Mouse (Mus musculus): ENCODE results near the gene Clcf1. TPM values are rescaled to one million over a fixed set of nuclear protein-coding genes. Genes with fewer than 3 reads are reported as not detected.

Gene Clcf1
- polyA plus RNA-seq, 1 experiment from 2014 or later = 4.6 TPM

DNA sequence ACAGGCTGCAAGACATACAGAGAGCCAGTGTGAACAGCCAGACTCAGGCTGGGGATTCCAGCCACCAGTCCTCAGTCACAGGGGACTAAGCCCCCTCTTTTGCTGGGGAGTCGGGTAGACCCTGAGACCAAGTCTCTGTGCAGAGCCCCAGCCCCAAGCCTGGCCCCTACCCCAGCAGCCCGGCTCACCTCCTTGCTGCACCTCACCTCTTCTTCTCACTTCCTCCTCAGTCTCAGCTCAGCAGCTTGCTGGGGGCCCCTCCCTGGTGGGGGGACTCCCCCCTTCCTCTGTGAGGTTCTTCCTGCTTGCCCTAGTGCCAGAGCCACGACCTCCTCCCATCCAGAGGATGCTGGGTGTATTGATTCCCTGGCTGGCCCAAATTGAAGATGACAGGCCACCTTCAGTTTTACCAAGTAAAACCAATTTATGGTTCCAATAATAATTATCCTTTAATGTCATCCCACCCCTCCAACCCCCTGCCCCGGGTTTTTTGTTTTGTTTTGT, 23.2 kb upstream of the Clcf1 start, which contains the start of gene Tbc1d10c:
Gene Tbc1d10c, minus strand, starts transcription at position 454 of the 504 bp plus-strand sequence.
- Histone ChIP-seq H3K36me3 (replicated peaks; ENCODE audit: control insufficient read depth, insufficient read depth, low read depth, low read length) (peaks cover 13% of the 10 kb centered on the region), H3K27me3 (ENCODE audit: control insufficient read depth, insufficient read depth, low read length) (no peaks in the 10 kb centered on the region), H3K4me2 (ENCODE audit: low read depth, low read length) (peak within 1 kb of the TSS; percentile 58), H3K9me3 (replicated peaks; ENCODE audit: control insufficient read depth, low read length) (no peaks in the 10 kb centered on the region), H3K4me3 (ENCODE audit: low read depth, low read length) (peak within 1 kb of the TSS; percentile 97), H3K27ac (replicated peaks; ENCODE audit: low read depth, low read length) (peak within 1 kb of the TSS; percentile 90), H3K9ac (replicated peaks; ENCODE audit: low read length) (peak within 1 kb of the TSS; percentile 96), H3K4me1 (ENCODE audit: control insufficient read depth, insufficient read depth, low read length) (peaks cover 3% of the 10 kb centered on the region)
- ATAC-seq (replicated peaks; ENCODE audit: insufficient number of reproducible peaks, low FRiP score, low TSS enrichment, low read depth) (no peak), DNase-seq (ENCODE audit: low spot score) (no peak)
- 67% methylated on average over 4 of the region's 4 CpGs for WGBS

DNA sequence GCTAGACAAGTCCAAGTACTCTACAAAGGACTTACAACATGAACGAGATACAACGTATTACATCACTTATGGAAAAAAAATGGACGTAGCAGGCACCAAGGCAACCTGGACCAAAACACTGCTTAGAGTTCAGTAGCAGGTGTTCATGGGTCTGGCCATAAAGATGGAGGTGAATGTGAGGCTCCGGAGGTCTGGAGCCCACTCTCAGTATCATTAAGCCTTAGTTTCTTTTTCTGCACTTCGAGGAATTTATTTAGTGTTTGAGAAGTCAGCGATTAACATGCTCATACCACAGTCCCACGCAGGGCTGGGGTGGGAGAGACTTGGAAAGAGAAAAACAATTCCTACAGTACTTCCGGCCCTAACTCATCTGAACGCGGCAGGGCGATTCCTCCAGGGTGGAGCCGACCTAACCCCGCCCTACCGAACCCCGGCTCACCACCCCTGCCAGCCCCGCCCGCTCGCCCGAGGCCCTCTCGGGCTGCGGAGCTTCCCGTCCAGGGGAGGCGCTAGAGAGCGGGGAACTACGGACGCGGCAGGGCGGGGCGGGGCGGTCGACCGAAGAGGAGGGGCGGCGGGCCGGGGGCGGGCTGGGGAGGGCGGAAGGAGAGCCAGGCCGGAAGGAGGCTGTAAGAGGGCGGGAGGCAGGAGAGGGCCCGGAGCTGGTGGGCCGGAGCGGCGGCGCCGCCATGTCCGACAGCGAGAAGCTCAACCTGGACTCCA, 22.3 kb upstream of the Clcf1 start, which contains the start of gene Ppp1ca:
Gene Ppp1ca, plus strand, starts transcription at position 538 of the 723 bp plus-strand sequence.
- ATAC-seq (replicated peaks; ENCODE audit: insufficient number of reproducible peaks, low FRiP score, low TSS enrichment, low read depth) = peak; percentile 88
- peak within 1 kb of the TSS; percentile 58 for H3K4me2 ChIP-seq (ENCODE audit: low read depth, low read length)

GRCm38 (mm10) chr19:4192251-4192985, 21.6 kb upstream of the Clcf1 start:
- Histone ChIP-seq H3K4me1 (ENCODE audit: control insufficient read depth, insufficient read depth, low read length) (peaks cover 6% of the 10 kb centered on the region), H3K27me3 (ENCODE audit: control insufficient read depth, insufficient read depth, low read length) (no peaks in the 10 kb centered on the region), H3K4me2 (ENCODE audit: low read depth, low read length) (peak overlapping the region; percentile 58), H3K9ac (replicated peaks; ENCODE audit: low read length) (peak overlapping the region; percentile 96), H3K4me3 (ENCODE audit: low read depth, low read length) (peak overlapping the region; percentile 97), H3K9me3 (replicated peaks; ENCODE audit: control insufficient read depth, low read length) (no peaks in the 10 kb centered on the region), H3K36me3 (replicated peaks; ENCODE audit: control insufficient read depth, insufficient read depth, low read depth, low read length) (peaks cover 18% of the 10 kb centered on the region), H3K27ac (replicated peaks; ENCODE audit: low read depth, low read length) (peak overlapping the region; percentile 90)
- 0% methylated on average over 47 of the region's 52 CpGs for WGBS
- DNase-seq (ENCODE audit: low spot score) (peak; percentile 45), ATAC-seq (replicated peaks; ENCODE audit: insufficient number of reproducible peaks, low FRiP score, low TSS enrichment, low read depth) (0 out of 2 replicates have a peak, but pooled peaks have one; percentile 0)

More for the DNA sequence above, 22.3 kb upstream of the Clcf1 start, which contains the start of gene Ppp1ca:
- peak; percentile 96 for DNase-seq (ENCODE audit: low spot score)
- Histone ChIP-seq H3K27me3 (ENCODE audit: control insufficient read depth, insufficient read depth, low read length) (no peaks in the 10 kb centered on the region), H3K9me3 (replicated peaks; ENCODE audit: control insufficient read depth, low read length) (no peaks in the 10 kb centered on the region), H3K36me3 (replicated peaks; ENCODE audit: control insufficient read depth, insufficient read depth, low read depth, low read length) (peaks cover 18% of the 10 kb centered on the region), H3K9ac (replicated peaks; ENCODE audit: low read length) (peak within 1 kb of the TSS; percentile 96), H3K4me3 (ENCODE audit: low read depth, low read length) (peak within 1 kb of the TSS; percentile 97), H3K4me1 (ENCODE audit: control insufficient read depth, insufficient read depth, low read length) (peaks cover 6% of the 10 kb centered on the region), H3K27ac (replicated peaks; ENCODE audit: low read depth, low read length) (peak within 1 kb of the TSS; percentile 90)
- WGBS = 7% methylated on average over 38 of the region's 47 CpGs

GRCm38 (mm10) chr19:4193129-4193528, 20.9 kb upstream of the Clcf1 start:
- Histone ChIP-seq H3K9me3 (replicated peaks; ENCODE audit: control insufficient read depth, low read length) (no peaks in the 10 kb centered on the region), H3K4me1 (ENCODE audit: control insufficient read depth, insufficient read depth, low read length) (peaks cover 6% of the 10 kb centered on the region), H3K4me2 (ENCODE audit: low read depth, low read length) (peak overlapping the region; percentile 58), H3K4me3 (ENCODE audit: low read depth, low read length) (peak overlapping the region; percentile 97), H3K27me3 (ENCODE audit: control insufficient read depth, insufficient read depth, low read length) (no peaks in the 10 kb centered on the region), H3K9ac (replicated peaks; ENCODE audit: low read length) (peak overlapping the region; percentile 96), H3K27ac (replicated peaks; ENCODE audit: low read depth, low read length) (no peak overlapping the region), H3K36me3 (replicated peaks; ENCODE audit: control insufficient read depth, insufficient read depth, low read depth, low read length) (peaks cover 18% of the 10 kb centered on the region)
- ATAC-seq (replicated peaks; ENCODE audit: insufficient number of reproducible peaks, low FRiP score, low TSS enrichment, low read depth) = no peak
- DNase-seq (ENCODE audit: low spot score) = no peak
- WGBS = 72% methylated on average over 6 of the region's 6 CpGs

- peaks cover 6% of the 10 kb centered on the region for H3K4me1 ChIP-seq (ENCODE audit: control insufficient read depth, insufficient read depth, low read length)
These were observed 19.9 kb upstream of the Clcf1 start for GRCm38 (mm10) chr19:4194021-4194724.

DNA sequence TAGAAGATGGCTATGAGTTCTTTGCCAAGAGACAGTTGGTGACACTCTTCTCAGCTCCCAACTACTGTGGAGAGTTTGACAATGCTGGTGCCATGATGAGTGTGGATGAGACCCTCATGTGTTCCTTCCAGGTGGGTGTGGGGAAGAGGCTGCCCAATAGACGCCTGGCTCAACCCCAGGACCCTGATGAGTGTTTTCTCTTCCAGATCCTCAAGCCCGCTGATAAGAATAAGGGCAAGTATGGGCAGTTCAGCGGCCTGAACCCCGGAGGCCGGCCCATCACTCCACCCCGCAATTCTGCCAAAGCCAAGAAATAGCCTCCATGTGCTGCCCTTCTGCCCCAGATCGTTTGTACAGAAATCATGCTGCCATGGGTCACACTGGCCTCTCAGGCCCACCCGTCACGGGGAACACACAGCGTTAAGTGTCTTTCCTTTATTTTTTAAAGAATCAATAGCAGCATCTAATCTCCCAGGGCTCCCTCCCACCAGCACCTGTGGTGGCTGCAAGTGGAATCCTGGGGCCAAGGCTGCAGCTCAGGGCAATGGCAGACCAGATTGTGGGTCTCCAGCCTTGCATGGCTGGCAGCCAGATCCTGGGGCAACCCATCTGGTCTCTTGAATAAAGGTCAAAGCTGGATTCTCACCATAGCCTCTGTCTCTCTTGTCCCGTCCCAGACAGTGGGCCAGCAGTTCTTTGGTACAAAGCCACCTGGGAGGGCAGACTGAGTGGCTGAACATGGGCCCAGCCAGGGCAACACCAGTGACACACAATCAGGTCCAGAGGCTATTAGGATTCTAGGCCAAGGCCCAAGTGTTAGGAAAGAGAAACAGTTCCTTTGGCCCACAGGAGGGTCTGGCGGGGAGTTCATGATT, 19.0 kb upstream of the Clcf1 start:
- no peak for ATAC-seq (replicated peaks; ENCODE audit: insufficient number of reproducible peaks, low FRiP score, low TSS enrichment, low read depth)

More at GRCm38 (mm10) chr19:4194021-4194724, 19.9 kb upstream of the Clcf1 start:
- peaks cover 18% of the 10 kb centered on the region for H3K36me3 ChIP-seq (replicated peaks; ENCODE audit: control insufficient read depth, insufficient read depth, low read depth, low read length)
- H3K9ac ChIP-seq (replicated peaks; ENCODE audit: low read length) = no peak overlapping the region
- H3K9me3 ChIP-seq (replicated peaks; ENCODE audit: control insufficient read depth, low read length) = no peaks in the 10 kb centered on the region
- no peak for DNase-seq (ENCODE audit: low spot score)
- 89% methylated on average over 8 of the region's 8 CpGs for WGBS
- no peak overlapping the region for H3K4me2 ChIP-seq (ENCODE audit: low read depth, low read length)
- no peak overlapping the region for H3K27ac ChIP-seq (replicated peaks; ENCODE audit: low read depth, low read length)
- H3K27me3 ChIP-seq (ENCODE audit: control insufficient read depth, insufficient read depth, low read length) = no peaks in the 10 kb centered on the region
- no peak for ATAC-seq (replicated peaks; ENCODE audit: insufficient number of reproducible peaks, low FRiP score, low TSS enrichment, low read depth)
- no peak overlapping the region for H3K4me3 ChIP-seq (ENCODE audit: low read depth, low read length)

DNA sequence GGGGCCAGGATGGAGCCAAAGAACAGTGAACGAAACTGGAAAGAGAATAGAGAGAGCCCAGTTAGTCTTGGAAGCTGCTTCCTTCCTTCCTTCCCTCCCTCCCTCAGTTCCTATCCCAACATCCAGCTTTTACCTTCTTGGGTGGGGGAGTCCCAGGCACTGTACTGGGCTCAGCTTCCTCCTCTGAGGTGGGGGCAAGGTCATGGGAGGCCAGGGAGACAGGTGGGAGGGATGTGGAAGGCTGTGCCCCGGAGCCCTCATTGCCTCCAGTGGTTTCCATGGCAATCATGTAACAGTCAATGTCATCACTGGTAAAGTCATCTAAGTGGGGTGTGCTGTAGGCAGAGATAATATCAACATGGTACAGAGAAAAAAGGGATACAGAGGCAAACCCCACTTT, 18.0 kb upstream of the Clcf1 start:
- H3K27ac ChIP-seq (replicated peaks; ENCODE audit: low read depth, low read length) = no peak overlapping the region
- 91% methylated on average over 2 of the region's 2 CpGs for WGBS

More for the DNA sequence above, 19.0 kb upstream of the Clcf1 start:
- Histone ChIP-seq H3K27ac (replicated peaks; ENCODE audit: low read depth, low read length) (no peak overlapping the region), H3K27me3 (ENCODE audit: control insufficient read depth, insufficient read depth, low read length) (no peaks in the 10 kb centered on the region), H3K9me3 (replicated peaks; ENCODE audit: control insufficient read depth, low read length) (no peaks in the 10 kb centered on the region), H3K4me2 (ENCODE audit: low read depth, low read length) (no peak overlapping the region), H3K4me1 (ENCODE audit: control insufficient read depth, insufficient read depth, low read length) (peaks cover 6% of the 10 kb centered on the region), H3K9ac (replicated peaks; ENCODE audit: low read length) (no peak overlapping the region), H3K36me3 (replicated peaks; ENCODE audit: control insufficient read depth, insufficient read depth, low read depth, low read length) (peaks cover 18% of the 10 kb centered on the region), H3K4me3 (ENCODE audit: low read depth, low read length) (no peak overlapping the region)
- DNase-seq (ENCODE audit: low spot score) = no peak
- WGBS = 84% methylated on average over 12 of the region's 12 CpGs

More for the DNA sequence above, 18.0 kb upstream of the Clcf1 start:
- Histone ChIP-seq H3K9me3 (replicated peaks; ENCODE audit: control insufficient read depth, low read length) (no peaks in the 10 kb centered on the region), H3K4me2 (ENCODE audit: low read depth, low read length) (no peak overlapping the region), H3K4me1 (ENCODE audit: control insufficient read depth, insufficient read depth, low read length) (peaks cover 10% of the 10 kb centered on the region), H3K9ac (replicated peaks; ENCODE audit: low read length) (no peak overlapping the region), H3K4me3 (ENCODE audit: low read depth, low read length) (no peak overlapping the region), H3K27me3 (ENCODE audit: control insufficient read depth, insufficient read depth, low read length) (no peaks in the 10 kb centered on the region), H3K36me3 (replicated peaks; ENCODE audit: control insufficient read depth, insufficient read depth, low read depth, low read length) (peaks cover 18% of the 10 kb centered on the region)
- ATAC-seq (replicated peaks; ENCODE audit: insufficient number of reproducible peaks, low FRiP score, low TSS enrichment, low read depth) (no peak), DNase-seq (ENCODE audit: low spot score) (no peak)

Data from embryonic facial prominence, embryonic 11.5 days (tissue).